Mouse (Mus musculus): ENCODE results near the gene Kcng1.

DNA sequence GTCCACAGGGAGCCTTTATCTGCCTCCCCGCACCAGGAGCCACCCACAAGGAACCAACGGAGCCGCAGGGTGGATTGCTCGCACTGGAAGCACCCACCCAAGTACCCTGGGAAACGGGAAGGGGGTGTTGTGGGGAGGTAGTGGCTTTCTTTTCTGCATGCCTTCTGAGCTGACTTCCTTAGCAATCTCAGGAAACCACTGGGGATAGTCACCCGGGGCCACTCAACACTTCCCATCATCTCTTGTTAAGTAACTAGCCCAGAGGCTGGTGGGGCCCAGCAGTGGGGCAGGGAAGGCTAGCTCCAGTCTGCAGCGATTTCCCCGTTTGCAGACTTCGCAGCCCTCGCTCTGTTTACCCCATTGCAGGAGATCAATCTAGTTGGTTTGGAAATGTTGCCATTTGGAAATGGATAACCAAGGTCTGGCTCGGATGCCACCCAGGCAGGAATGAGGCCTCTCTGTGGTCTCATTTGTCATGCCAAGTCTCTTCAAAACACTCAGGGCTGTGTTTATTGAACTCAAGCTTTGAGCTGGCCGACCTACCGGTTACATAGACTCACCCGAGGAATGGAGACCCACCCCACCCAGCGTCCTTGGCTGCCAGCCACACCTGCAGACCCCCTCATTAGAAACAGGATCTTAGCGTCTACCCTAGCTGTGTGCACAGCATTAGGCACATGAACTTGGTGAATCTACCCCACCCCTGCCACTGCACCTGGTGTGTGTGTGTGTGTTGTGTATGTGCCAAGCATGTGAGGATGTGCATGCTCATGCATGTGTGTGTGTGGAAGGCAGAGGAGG lies 33.3 kb upstream of the Kcng1 start:
- no peak for TF ChIP-seq CTCF (IDR thresholded peaks at IDR 0.05; ENCODE audit: insufficient read depth, low read length)
- TF ChIP-seq POLR2A (IDR thresholded peaks at IDR 0.05; ENCODE audit: borderline replicate concordance, extremely low read depth, low read depth, low read length), result no peak

All from lung, adult 2 months (tissue).